Mouse (Mus musculus): ENCODE data around the gene Tmem150c. TPM values are rescaled to one million over a fixed set of nuclear protein-coding genes. Genes with fewer than 3 reads are reported as not detected.

The Tmem150c gene
- polyA plus RNA-seq, 1 experiment: 23.2 TPM

- DNase-seq (ENCODE audit: low read depth): no peak
- TF ChIP-seq CTCF (IDR thresholded peaks at IDR 0.05; ENCODE audit: borderline replicate concordance, extremely low read depth, insufficient read depth, insufficient read length): no peak
- no peak for TF ChIP-seq POLR2A (IDR thresholded peaks at IDR 0.05; ENCODE audit: borderline replicate concordance, extremely low read depth, insufficient read depth, insufficient read length, poor library complexity, severe bottlenecking)
Measured at GRCm38 (mm10) chr5:100069526-100069925, 90.1 kb downstream of the Tmem150c start.

GRCm38 (mm10) chr5:100067579-100067978 lies 92.0 kb downstream of the Tmem150c start:
- DNase-seq (ENCODE audit: low read depth): no peak

GRCm38 (mm10) chr5:100060876-100061275 lies 98.7 kb downstream of the Tmem150c start:
- no peak for DNase-seq (ENCODE audit: low read depth)
- no peak for TF ChIP-seq CTCF (IDR thresholded peaks at IDR 0.05; ENCODE audit: borderline replicate concordance, extremely low read depth, insufficient read depth, insufficient read length)
- no peak for TF ChIP-seq POLR2A (IDR thresholded peaks at IDR 0.05; ENCODE audit: borderline replicate concordance, extremely low read depth, insufficient read depth, insufficient read length, poor library complexity, severe bottlenecking)

More at GRCm38 (mm10) chr5:100067579-100067978, 92.0 kb downstream of the Tmem150c start:
- TF ChIP-seq CTCF (IDR thresholded peaks at IDR 0.05; ENCODE audit: borderline replicate concordance, extremely low read depth, insufficient read depth, insufficient read length): no peak
- no peak for TF ChIP-seq POLR2A (IDR thresholded peaks at IDR 0.05; ENCODE audit: borderline replicate concordance, extremely low read depth, insufficient read depth, insufficient read length, poor library complexity, severe bottlenecking)

GRCm38 (mm10) chr5:100059326-100059725 lies 100.3 kb downstream of the Tmem150c start:
- DNase-seq (ENCODE audit: low read depth): peak; percentile 66
- TF ChIP-seq POLR2A (IDR thresholded peaks at IDR 0.05; ENCODE audit: borderline replicate concordance, extremely low read depth, insufficient read depth, insufficient read length, poor library complexity, severe bottlenecking): no peak
- TF ChIP-seq CTCF (IDR thresholded peaks at IDR 0.05; ENCODE audit: borderline replicate concordance, extremely low read depth, insufficient read depth, insufficient read length): no peak

- no peak for TF ChIP-seq CTCF (IDR thresholded peaks at IDR 0.05; ENCODE audit: borderline replicate concordance, extremely low read depth, insufficient read depth, insufficient read length)
- TF ChIP-seq POLR2A (IDR thresholded peaks at IDR 0.05; ENCODE audit: borderline replicate concordance, extremely low read depth, insufficient read depth, insufficient read length, poor library complexity, severe bottlenecking): no peak
- DNase-seq (ENCODE audit: low read depth): peak; percentile 55
Measured at GRCm38 (mm10) chr5:100058729-100059128, 100.9 kb downstream of the Tmem150c start.

- DNase-seq (ENCODE audit: low read depth): peak; percentile 87
- TF ChIP-seq POLR2A (IDR thresholded peaks at IDR 0.05; ENCODE audit: borderline replicate concordance, extremely low read depth, insufficient read depth, insufficient read length, poor library complexity, severe bottlenecking) (no peak), CTCF (IDR thresholded peaks at IDR 0.05; ENCODE audit: borderline replicate concordance, extremely low read depth, insufficient read depth, insufficient read length) (no peak)
Measured at GRCm38 (mm10) chr5:100057461-100058209, 102.0 kb downstream of the Tmem150c start.

GRCm38 (mm10) chr5:100055866-100056369 lies 103.7 kb downstream of the Tmem150c start:
- TF ChIP-seq CTCF (IDR thresholded peaks at IDR 0.05; ENCODE audit: borderline replicate concordance, extremely low read depth, insufficient read depth, insufficient read length): no peak
- no peak for TF ChIP-seq POLR2A (IDR thresholded peaks at IDR 0.05; ENCODE audit: borderline replicate concordance, extremely low read depth, insufficient read depth, insufficient read length, poor library complexity, severe bottlenecking)

GRCm38 (mm10) chr5:100054807-100055547 lies 104.6 kb downstream of the Tmem150c start:
- no peak for TF ChIP-seq CTCF (IDR thresholded peaks at IDR 0.05; ENCODE audit: borderline replicate concordance, extremely low read depth, insufficient read depth, insufficient read length)
- no peak for DNase-seq (ENCODE audit: low read depth)

More at GRCm38 (mm10) chr5:100055866-100056369, 103.7 kb downstream of the Tmem150c start:
- no peak for DNase-seq (ENCODE audit: low read depth)

- TF ChIP-seq CTCF (IDR thresholded peaks at IDR 0.05; ENCODE audit: borderline replicate concordance, extremely low read depth, insufficient read depth, insufficient read length) (no peak), POLR2A (IDR thresholded peaks at IDR 0.05; ENCODE audit: borderline replicate concordance, extremely low read depth, insufficient read depth, insufficient read length, poor library complexity, severe bottlenecking) (no peak)
- no peak for DNase-seq (ENCODE audit: low read depth)
Measured at GRCm38 (mm10) chr5:100052728-100053127, 106.9 kb downstream of the Tmem150c start.

- no peak for DNase-seq (ENCODE audit: low read depth)
- TF ChIP-seq CTCF (IDR thresholded peaks at IDR 0.05; ENCODE audit: borderline replicate concordance, extremely low read depth, insufficient read depth, insufficient read length) (no peak), POLR2A (IDR thresholded peaks at IDR 0.05; ENCODE audit: borderline replicate concordance, extremely low read depth, insufficient read depth, insufficient read length, poor library complexity, severe bottlenecking) (no peak)
Measured at GRCm38 (mm10) chr5:100049904-100050303, 109.7 kb downstream of the Tmem150c start.

- DNase-seq (ENCODE audit: low read depth): peak; percentile 89
- no peak for TF ChIP-seq POLR2A (IDR thresholded peaks at IDR 0.05; ENCODE audit: borderline replicate concordance, extremely low read depth, insufficient read depth, insufficient read length, poor library complexity, severe bottlenecking)
- TF ChIP-seq CTCF (IDR thresholded peaks at IDR 0.05; ENCODE audit: borderline replicate concordance, extremely low read depth, insufficient read depth, insufficient read length): no peak
Measured at GRCm38 (mm10) chr5:100047871-100048270, 111.7 kb downstream of the Tmem150c start.

Measured in brain, embryonic 14.5 days (tissue).